Mouse (Mus musculus) lung, embryonic 14.5 days (tissue): ENCODE results near the gene Cmtm2a. TPM values are rescaled to one million over a fixed set of nuclear protein-coding genes. Genes with fewer than 3 reads are reported as not detected.

Experiments used
- ATAC-seq: fragments of 200-750 bp; cut with Nextera tagmentation; 2 replicates; pipeline ENCODE4 v1.8.0; 2017; ENCODE audit warnings: mild to moderate bottlenecking, moderate TSS enrichment, moderate library complexity; ENCODE audit not compliant: insufficient read depth
- DNase-seq: peaks from one replicate; pipeline ENCODE4 v3.0.0-alpha.2; 2015
- H3K27ac ChIP-seq: fragments of 300-500 bp; sonication (generic); 2 replicates; pipeline ENCODE4 v1.5.1; 2014; ENCODE audit warnings: low read depth, mild to moderate bottlenecking, moderate library complexity
- H3K27me3 ChIP-seq: fragments of 300-500 bp; sonication (generic); 2 replicates; pipeline ENCODE4 v1.6.1; 2014; ENCODE audit warnings: low read length, control low read depth; ENCODE audit not compliant: insufficient read depth
- H3K36me3 ChIP-seq: fragments of 300-500 bp; sonication (generic); 2 replicates; pipeline ENCODE4 v1.6.1; 2014; ENCODE audit warnings: control low read depth; ENCODE audit not compliant: insufficient read depth
- H3K4me1 ChIP-seq: fragments of 300-500 bp; sonication (generic); 2 replicates; pipeline ENCODE4 v1.6.1; 2014; ENCODE audit warnings: antibody characterized with exemption, control low read depth; ENCODE audit not compliant: insufficient read depth
- H3K4me2 ChIP-seq: fragments of 300-500 bp; sonication (generic); 2 replicates; pipeline ENCODE4 v1.6.1; 2014; ENCODE audit warnings: mild to moderate bottlenecking
- H3K4me3 ChIP-seq: fragments of 300-500 bp; sonication (generic); 2 replicates; pipeline ENCODE4 v1.5.1; 2014; ENCODE audit warnings: low read depth, low read length
- H3K9ac ChIP-seq: fragments of 300-500 bp; sonication (generic); 2 replicates; pipeline ENCODE4 v1.6.1; 2014
- H3K9me3 ChIP-seq: fragments of 300-500 bp; sonication (generic); 2 replicates; pipeline ENCODE4 v1.6.1; 2016; ENCODE audit warnings: low read depth, low read length, control low read depth
- CTCF ChIP-seq: IDR thresholded peaks from 2 replicates; pipeline ENCODE4 v1.5.1; 2016; ENCODE audit warnings: antibody characterized with exemption, low read depth
- WGBS: fragments of 180-500 bp; shearing (Covaris S2); extraction: QIAGEN DNeasy Blood & Tissue Kit; methylation state at CpG from one replicate; pipeline ENCODE4 v1.1.7; 2014; 5-methylcytosine and 5-hydroxymethylcytosine counted together
- polyA plus RNA-seq: library from polyadenylated mRNA; unstranded; fragments of >200 nt; fragmentation: Nextera tagmentation; extraction: Ambion mirVana; gene quantifications from 2 replicates; pipeline ENCODE4 v1.2.1, GENCODE M21; 2014

The Cmtm2a gene
- polyA plus RNA-seq, 1 experiment from 2014 or later = not detected

- H3K4me1 ChIP-seq = peaks cover 4% of the 10 kb centered on the region
- H3K9me3 ChIP-seq = no peaks in the 10 kb centered on the region
- DNase-seq = no peak
- no peak overlapping the region for H3K4me2 ChIP-seq
- no peak for ATAC-seq
- no peak overlapping the region for H3K4me3 ChIP-seq
- H3K36me3 ChIP-seq = no peaks in the 10 kb centered on the region
- H3K9ac ChIP-seq = no peak overlapping the region
- TF ChIP-seq CTCF = no peak
- H3K27ac ChIP-seq = no peak overlapping the region
- WGBS = 80% methylated on average over 7 of the region's 7 CpGs
- no peaks in the 10 kb centered on the region for H3K27me3 ChIP-seq
Observed at GRCm38 (mm10) chr8:104249442-104249996, 43.5 kb downstream of the Cmtm2a start.

DNA sequence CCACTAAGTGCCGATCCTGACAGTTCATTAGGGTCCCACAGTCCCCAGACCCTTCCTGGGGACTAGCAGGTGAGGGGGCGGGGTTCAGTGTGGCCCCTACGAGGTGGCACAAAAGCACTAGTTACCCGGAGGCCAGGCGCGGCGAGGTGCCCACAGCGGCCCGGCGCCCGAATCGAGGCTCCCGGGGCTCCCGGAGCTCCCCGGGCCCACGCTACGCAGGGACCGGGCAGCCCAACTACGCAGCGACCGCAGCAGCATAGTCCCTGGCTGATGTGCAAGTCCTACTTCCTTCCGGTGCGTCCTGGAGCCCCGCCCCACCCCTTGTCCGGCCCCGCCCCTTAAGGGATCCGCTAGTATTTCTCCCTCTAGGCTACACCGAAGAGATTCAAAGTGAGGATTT lies 44.7 kb downstream of the Cmtm2a start, which contains the start of gene Tk2:
TSS of gene Tk2 (minus strand) at position 283 of the 400 bp plus-strand sequence.
- Histone ChIP-seq H3K36me3 (0 out of 2 replicates have a peak, but pooled peaks cover 3% of the 10 kb centered on the region), H3K4me2 (peak within 1 kb of the TSS; percentile 86), H3K27ac (no peak within 1 kb of the TSS; the same call in 1 of the 2 replicates), H3K4me1 (peaks cover 4% of the 10 kb centered on the region), H3K4me3 (peak within 1 kb of the TSS; percentile 85), H3K9me3 (no peaks in the 10 kb centered on the region), H3K9ac (peak within 1 kb of the TSS; percentile 76), H3K27me3 (no peaks in the 10 kb centered on the region)
- TF ChIP-seq CTCF = no peak
- under 1% methylated on average over 28 of the region's 28 CpGs for WGBS
- ATAC-seq (peak; percentile 83), DNase-seq (peak; percentile 83)

DNA sequence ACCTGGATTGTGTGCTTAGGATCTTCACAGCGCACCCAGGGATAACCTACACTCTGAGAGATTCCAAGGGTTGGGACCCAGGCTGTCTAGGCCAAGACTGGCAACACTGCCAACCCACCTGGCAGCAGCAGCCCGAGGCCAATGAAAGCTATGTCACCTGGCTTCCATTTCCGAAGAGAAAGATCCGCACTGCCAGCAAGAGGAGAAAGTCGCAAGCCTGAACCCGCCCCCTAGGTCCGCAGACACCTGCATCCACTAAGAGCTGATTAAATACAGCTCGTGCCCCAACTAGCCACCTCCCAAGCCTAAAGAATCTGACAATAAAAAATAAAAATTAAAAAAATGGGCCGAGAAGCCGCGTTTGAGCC lies 45.1 kb downstream of the Cmtm2a start:
- H3K4me2 ChIP-seq = peak overlapping the region; percentile 86
- H3K36me3 ChIP-seq = 0 out of 2 replicates have a peak, but pooled peaks cover 7% of the 10 kb centered on the region
- DNase-seq = peak; percentile 12
- H3K9me3 ChIP-seq = no peaks in the 10 kb centered on the region
- ATAC-seq = no peak
- WGBS = 2% methylated on average over 11 of the region's 11 CpGs
- H3K9ac ChIP-seq = peak overlapping the region; percentile 76
- no peak for TF ChIP-seq CTCF
- peak overlapping the region; percentile 85 for H3K4me3 ChIP-seq
- H3K27me3 ChIP-seq = no peaks in the 10 kb centered on the region
- peaks cover 4% of the 10 kb centered on the region for H3K4me1 ChIP-seq
- no peak overlapping the region; the same call in 1 of the 2 replicates for H3K27ac ChIP-seq

DNA sequence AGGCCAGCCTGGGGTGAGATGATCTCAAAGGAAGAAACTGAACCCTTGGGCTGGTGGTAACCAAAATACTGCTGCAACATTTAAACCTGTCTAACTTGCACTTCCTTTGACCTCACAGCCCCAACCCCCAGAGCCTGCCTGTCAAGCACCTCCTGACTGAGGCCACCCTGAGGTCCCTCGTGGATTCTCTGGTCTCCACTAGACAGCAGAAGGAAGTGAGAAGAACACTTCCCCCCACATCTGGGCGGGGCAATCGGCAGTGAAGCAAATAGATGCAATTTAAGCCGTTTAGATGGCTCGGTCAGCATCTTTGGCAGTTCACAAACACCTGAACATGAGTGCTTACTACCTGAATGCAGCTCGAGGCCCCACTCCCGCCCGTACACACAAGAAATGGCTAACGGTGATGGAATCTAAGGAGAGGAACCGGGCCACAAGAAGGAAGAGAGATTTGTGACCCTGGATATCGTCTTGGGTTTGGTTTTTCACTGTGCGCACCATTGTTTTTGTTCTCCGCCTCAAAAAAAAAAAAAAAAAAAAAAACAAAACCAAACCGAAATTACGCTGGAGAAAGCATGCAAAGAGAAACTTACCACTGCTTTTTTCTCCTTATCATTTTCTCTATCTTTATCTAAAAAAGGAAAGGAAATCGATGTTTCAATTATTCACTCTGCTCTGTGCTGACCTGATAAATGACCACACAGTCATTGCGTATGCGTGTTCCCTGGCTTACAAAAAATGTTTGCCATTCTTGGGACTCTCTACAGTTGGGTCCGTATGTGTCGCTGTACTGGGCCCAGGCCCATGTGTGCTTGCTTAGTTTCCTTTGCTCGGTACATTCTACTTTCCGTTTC lies 45.7 kb downstream of the Cmtm2a start:
- WGBS = 62% methylated on average over 22 of the region's 22 CpGs

GRCm38 (mm10) chr8:104246621-104247020 lies 46.4 kb downstream of the Cmtm2a start:
- Histone ChIP-seq H3K27me3 (no peaks in the 10 kb centered on the region), H3K4me2 (no peak overlapping the region), H3K9ac (no peak overlapping the region), H3K36me3 (peaks cover 15% of the 10 kb centered on the region; the same call in 1 of the 2 replicates), H3K9me3 (no peaks in the 10 kb centered on the region), H3K4me1 (peaks cover 4% of the 10 kb centered on the region), H3K4me3 (no peak overlapping the region), H3K27ac (no peak overlapping the region)
- WGBS = 70% methylated on average over 4 of the region's 4 CpGs
- no peak for TF ChIP-seq CTCF
- no peak for DNase-seq
- ATAC-seq = no peak

More for the DNA sequence above, 45.7 kb downstream of the Cmtm2a start:
- Histone ChIP-seq H3K9ac (peak overlapping the region; percentile 76), H3K9me3 (no peaks in the 10 kb centered on the region), H3K4me3 (peak overlapping the region; percentile 85), H3K4me1 (peaks cover 4% of the 10 kb centered on the region), H3K27me3 (no peaks in the 10 kb centered on the region), H3K27ac (no peak overlapping the region), H3K4me2 (peak overlapping the region; percentile 86), H3K36me3 (peaks cover 12% of the 10 kb centered on the region; the same call in 1 of the 2 replicates)
- DNase-seq (no peak), ATAC-seq (no peak)
- no peak for TF ChIP-seq CTCF

DNA sequence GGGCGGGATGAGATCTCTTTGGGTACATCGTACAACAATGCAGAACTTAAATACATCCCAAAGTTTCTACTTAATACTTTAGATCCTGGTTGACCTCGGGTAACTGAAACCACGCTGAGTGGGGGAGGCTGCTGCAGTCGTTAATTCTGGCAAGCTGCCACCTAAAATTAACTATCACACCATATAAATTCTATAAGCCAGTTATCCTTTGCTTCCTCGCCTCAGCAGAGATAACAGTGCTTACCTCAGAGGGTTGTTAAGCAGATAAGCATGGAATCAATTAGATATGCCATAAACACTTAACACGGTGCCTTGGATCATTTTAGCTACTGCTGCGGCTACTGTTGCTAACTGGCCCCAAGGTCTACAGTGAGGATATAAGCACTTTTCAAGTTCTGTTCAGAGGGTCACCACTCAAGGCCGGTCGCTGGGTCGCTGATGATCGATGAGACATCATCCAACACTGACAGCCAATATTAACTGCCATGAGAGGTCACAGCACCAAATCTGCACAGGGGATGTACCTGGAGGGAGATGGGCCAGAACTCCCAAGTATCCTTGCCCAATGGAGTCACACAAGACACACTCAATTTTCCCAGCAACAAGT lies 50.8 kb downstream of the Cmtm2a start:
- H3K4me3 ChIP-seq = no peak overlapping the region
- TF ChIP-seq CTCF = no peak
- H3K36me3 ChIP-seq = peaks cover 43% of the 10 kb centered on the region; the same call in 1 of the 2 replicates
- WGBS = 65% methylated on average over 12 of the region's 12 CpGs
- DNase-seq (no peak), ATAC-seq (no peak)
- H3K27me3 ChIP-seq = no peaks in the 10 kb centered on the region
- H3K27ac ChIP-seq = no peak overlapping the region
- H3K9me3 ChIP-seq = no peaks in the 10 kb centered on the region
- H3K4me2 ChIP-seq = no peak overlapping the region
- H3K9ac ChIP-seq = no peak overlapping the region
- H3K4me1 ChIP-seq = no peaks in the 10 kb centered on the region

- Histone ChIP-seq H3K9me3 (no peaks in the 10 kb centered on the region), H3K4me1 (no peaks in the 10 kb centered on the region), H3K27ac (no peak overlapping the region), H3K36me3 (peaks cover 55% of the 10 kb centered on the region), H3K27me3 (no peaks in the 10 kb centered on the region), H3K4me2 (no peak overlapping the region), H3K4me3 (no peak overlapping the region), H3K9ac (no peak overlapping the region)
- WGBS = 73% methylated on average over 10 of the region's 10 CpGs
- no peak for TF ChIP-seq CTCF
- DNase-seq (no peak), ATAC-seq (no peak)
Observed at GRCm38 (mm10) chr8:104239418-104239861, 53.5 kb downstream of the Cmtm2a start.
